Mouse (Mus musculus) CD4-positive, CD25-positive, alpha-beta regulatory T cell, adult 2 months (primary cell): Measurements from ENCODE around the gene Hspa12b.

Source experiments
- DNase-seq: peaks from one replicate; pipeline ENCODE4 v3.0.0-alpha.2; 2012; ENCODE audit warnings: low read depth, low spot score

The Hspa12b gene

DNA sequence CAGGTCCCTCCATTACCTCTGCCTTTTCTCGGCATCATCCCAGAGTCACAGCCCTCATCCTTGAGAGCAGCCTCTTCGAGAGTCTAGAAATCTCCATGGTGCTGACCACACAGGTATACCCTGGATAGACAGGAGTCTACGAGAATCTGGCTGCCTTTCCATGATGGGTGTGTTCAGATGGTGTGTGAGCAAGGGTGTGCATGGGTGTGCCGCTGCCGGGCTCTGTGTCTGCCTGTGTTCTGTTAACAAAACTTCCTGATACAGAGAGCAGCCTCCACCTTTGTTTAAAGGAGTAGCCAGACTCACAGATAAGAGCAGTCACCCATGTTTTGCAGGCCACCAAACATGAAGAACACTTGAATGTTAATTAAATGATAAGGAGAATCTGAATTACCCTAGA, 2.8 kb downstream of the Hspa12b start:
- no peak for DNase-seq

DNA sequence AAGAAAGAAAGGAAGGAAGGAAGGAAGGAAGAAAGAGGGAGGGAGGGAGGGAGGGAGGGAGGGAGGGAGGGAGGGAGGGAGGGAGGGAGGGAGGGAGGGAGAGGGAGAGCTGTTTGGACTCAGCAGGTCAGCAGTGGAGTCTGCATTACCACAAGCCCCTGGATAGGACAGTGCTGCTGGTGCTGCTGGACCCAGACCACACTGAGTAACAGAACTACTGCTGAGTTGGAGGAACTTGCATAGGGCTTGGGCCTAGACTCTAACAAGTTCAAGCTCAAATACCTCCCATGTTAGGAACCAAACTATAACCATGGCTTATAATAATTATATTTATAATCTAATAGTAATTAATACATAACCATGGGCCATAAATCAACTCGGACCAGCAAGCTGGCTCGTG, 3.8 kb downstream of the Hspa12b start:
- DNase-seq: no peak

- DNase-seq: no peak
Measured at GRCm38 (mm10) chr2:131132111-131132888, 5.2 kb downstream of the Hspa12b start.

GRCm38 (mm10) chr2:131132930-131133547, 6.0 kb downstream of the Hspa12b start, which contains the start of gene Gm11037:
Gm11037 (plus strand) TSS chr2:131133497.
- DNase-seq: no peak

DNA sequence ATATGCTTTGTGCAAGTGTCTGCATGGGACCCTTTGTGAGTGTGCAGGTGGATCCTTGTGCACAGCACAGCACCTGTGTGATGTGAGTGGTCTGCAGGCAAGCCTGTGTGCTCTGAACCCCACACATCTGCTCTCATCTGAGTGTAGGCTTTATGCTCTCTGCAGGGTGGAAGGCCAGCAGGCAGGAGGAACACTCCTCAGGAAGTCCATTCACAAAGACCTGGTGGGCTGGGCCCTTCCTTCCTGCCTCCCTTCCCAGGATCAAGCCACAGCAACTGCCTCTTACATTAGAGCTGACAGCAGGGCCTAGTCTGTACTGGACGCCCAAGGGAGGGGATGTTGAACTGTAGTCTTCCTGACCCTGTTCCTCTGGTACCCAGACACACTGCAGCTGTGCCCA, 7.3 kb downstream of the Hspa12b start:
- no peak for DNase-seq

GRCm38 (mm10) chr2:131134826-131135400, 7.8 kb downstream of the Hspa12b start:
- DNase-seq: no peak

DNA sequence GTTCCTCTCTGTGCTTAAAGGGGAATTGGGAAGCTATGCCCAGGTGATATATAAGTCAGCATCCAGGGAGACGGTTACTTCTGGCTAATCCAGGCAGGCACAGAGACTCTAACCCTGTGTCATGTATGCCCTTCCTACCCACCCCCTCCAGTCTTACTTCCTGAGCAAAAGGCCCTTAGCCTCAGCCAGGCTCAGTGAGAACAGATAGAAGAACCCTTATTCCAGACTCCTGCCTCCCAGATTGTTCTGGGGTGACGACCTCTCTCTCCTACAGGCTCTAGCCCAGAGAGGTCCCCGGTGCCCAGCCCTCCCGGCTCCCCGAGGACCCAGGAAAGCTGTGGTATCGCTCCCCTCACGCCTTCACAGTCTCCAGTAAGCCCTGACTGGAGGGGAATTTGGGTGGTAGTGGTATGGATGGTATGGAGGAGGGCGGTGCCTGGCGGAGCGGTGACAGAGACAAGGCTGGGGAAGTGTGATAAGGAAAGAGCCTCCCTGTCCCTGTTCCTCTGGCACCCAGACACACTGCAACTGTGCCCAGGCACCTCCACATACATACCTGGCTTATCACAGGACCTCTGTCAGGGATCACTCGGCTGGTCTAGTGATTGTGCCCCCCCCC, 8.6 kb downstream of the Hspa12b start:
- DNase-seq: no peak

DNA sequence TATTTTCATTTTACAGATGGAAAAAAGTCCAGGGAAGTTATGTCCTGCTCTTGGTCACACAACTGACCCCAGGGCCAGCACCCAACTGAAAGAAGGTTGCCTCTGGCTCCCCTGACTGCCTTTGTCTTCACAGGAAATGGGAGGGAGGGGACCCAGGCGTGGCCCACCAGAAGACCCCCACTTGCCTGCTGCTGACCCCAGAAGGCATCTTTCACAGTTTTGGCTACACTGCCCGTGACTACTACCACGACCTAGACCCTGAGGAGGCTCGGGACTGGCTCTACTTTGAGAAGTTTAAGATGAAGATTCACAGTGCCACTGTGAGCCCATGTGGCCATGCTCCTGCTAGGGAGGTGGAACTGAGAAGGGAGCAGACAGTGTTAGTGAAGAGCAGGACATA, 11.2 kb downstream of the Hspa12b start:
- no peak for DNase-seq

GRCm38 (mm10) chr2:131138760-131139159, 11.7 kb downstream of the Hspa12b start:
- no peak for DNase-seq

GRCm38 (mm10) chr2:131139287-131139686, 12.2 kb downstream of the Hspa12b start:
- no peak for DNase-seq

- no peak for DNase-seq
Measured at GRCm38 (mm10) chr2:131139886-131140532, 12.9 kb downstream of the Hspa12b start.

- no peak for DNase-seq
Measured at GRCm38 (mm10) chr2:131140533-131140905, 13.4 kb downstream of the Hspa12b start.

DNA sequence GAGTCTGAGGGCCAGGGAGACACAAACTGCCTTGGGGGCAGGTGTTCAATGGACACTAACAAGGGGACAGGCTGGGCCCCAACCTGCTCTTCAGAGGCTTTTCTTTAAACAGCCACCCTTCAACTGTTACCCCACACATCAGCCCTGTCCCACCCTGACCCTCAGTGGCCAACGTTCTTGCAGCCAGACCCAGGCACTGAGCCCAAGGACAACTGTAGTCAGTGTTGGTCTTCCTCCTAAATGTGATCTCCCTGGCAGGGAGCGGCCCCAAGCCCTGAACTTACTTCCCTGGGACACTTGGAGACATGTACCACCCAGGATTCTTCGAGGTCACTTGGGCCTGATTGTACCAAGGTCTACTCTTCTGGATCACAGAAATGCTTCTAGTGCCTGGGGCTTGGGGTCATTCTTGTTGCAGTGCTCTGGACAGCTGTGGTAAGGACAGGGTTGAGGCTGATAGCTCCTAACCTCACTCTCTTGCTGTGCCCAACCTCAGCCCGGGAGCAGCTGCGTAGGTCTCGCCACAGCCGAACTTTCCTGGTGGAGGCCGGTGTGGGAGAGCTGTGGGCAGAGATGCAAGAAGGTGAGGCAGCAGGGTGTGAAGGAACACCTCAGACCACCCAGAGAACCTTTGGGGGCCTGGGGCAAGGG, 14.4 kb downstream of the Hspa12b start:
- DNase-seq: no peak

GRCm38 (mm10) chr2:131142592-131142991, 15.5 kb downstream of the Hspa12b start:
- peak; percentile 67 for DNase-seq

- DNase-seq: no peak
Measured at GRCm38 (mm10) chr2:131143007-131143780, 16.1 kb downstream of the Hspa12b start.

DNA sequence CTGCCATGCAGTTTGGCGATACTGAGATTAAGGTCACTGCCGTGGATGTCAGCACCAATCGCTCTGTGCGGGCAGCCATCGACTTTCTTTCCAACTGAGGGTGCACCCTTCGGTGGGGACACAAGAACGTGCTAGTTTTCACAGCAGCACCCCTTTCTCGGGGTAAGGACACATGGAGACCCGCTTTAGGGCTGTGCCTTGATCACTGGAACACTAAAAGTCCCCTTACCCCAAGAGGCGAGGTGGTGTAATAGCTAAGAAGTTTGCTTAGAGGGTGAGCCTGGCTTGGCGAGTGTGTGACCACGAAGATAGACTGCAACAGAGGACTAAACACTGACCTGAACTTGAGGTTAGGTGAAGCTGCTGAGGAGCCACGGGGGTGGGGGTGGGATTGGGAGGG, 18.0 kb downstream of the Hspa12b start:
- DNase-seq: no peak

DNA sequence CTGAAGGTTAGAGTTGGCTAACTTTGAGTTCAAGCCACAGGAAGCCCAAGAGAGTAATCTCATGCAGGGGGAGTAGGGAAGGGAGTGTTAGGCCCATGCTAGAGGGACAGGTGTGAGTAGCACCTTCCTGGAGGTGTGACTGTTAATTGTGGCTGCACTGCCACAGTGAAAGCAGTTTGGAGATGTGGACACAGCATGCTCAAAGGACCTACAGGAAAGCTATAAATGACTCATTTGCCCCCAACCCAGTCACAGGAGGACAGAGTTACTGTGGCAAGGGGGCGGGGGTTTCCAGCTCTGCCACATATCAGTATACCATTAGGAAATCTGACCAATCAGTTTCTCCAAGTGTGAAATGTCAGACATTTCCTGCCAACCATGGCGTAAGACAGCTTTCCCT, 18.5 kb downstream of the Hspa12b start:
- no peak for DNase-seq

DNA sequence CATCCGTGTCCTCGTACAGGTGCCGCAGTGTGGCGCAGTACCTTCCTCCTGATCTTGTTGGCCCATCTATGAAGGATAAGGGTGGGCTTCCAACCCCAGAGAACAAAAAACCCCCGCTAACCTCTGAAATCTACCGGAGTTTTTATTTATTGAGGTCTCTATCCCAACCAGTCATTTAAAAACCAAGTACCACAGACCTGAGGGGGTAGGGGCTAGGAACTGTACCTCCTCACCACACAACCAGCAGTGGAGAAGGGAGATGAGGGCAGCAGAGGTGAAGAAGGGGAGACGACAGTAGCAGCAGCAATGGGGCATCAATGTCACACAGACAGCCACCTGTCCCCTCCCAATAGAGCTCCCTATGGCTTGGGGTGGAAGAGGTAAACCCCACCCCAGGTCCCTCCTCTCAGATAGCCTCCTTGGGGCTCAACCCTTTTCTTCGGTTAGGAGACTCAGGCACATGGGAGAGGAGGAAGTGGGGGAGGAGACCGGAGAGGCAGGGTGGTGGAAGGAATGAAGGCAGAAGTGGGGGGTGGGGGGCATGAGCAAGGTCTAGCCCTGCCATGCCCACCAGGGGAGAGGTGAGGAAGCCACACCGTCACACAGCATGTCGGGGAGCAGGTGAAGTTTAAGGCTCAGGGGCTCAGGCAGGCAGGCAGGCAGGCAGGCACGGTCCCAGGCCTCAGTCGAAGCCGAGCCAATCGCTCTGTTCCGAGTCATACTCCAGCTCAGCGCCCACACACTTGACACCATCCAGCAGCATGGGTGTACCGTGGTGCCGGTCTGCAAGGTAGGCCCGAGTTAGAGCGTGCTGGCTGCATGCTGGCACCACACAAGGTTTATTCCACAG, 19.3 kb downstream of the Hspa12b start:
- no peak for DNase-seq

- no peak for DNase-seq
Measured at GRCm38 (mm10) chr2:131147043-131147365, 19.9 kb downstream of the Hspa12b start.
